Mouse (Mus musculus) neural tube, embryonic 13.5 days (tissue): ENCODE measurements around the gene Htr5b. TPM values are rescaled to one million over a fixed set of nuclear protein-coding genes. Genes with fewer than 3 reads are reported as not detected.

Source experiments
- ATAC-seq: fragments of 200-750 bp; cut with Nextera tagmentation; 2 replicates; pipeline ENCODE4 v1.8.0; 2017; ENCODE audit warnings: low read depth, mild to moderate bottlenecking, moderate TSS enrichment, moderate library complexity
- H3K27ac ChIP-seq: fragments of 300-500 bp; sonication (generic); replicated peaks from 2 replicates; pipeline ENCODE4 v1.5.1; 2015; ENCODE audit warnings: moderate library complexity, mild to moderate bottlenecking, inconsistent platforms
- H3K27me3 ChIP-seq: fragments of 300-500 bp; sonication (generic); 2 replicates; pipeline ENCODE4 v1.6.1; 2015; ENCODE audit warnings: mild to moderate bottlenecking, inconsistent platforms
- H3K36me3 ChIP-seq: fragments of 300-500 bp; sonication (generic); 2 replicates; pipeline ENCODE4 v1.6.1; 2015; ENCODE audit warnings: mild to moderate bottlenecking, inconsistent platforms
- H3K4me1 ChIP-seq: fragments of 300-500 bp; sonication (generic); replicated peaks from 2 replicates; pipeline ENCODE4 v1.6.1; 2015; ENCODE audit warnings: inconsistent platforms
- H3K4me2 ChIP-seq: fragments of 300-500 bp; sonication (generic); 2 replicates; pipeline ENCODE4 v1.6.1; 2015; ENCODE audit warnings: inconsistent platforms, mild to moderate bottlenecking, moderate library complexity
- H3K4me3 ChIP-seq: fragments of 300-500 bp; sonication (generic); 2 replicates; pipeline ENCODE4 v1.5.1; 2015; ENCODE audit warnings: mild to moderate bottlenecking, inconsistent platforms
- H3K9ac ChIP-seq: fragments of 300-500 bp; sonication (generic); 2 replicates; pipeline ENCODE4 v1.6.1; 2015; ENCODE audit warnings: moderate library complexity, mild to moderate bottlenecking, inconsistent platforms
- H3K9me3 ChIP-seq: fragments of 300-500 bp; sonication (generic); 2 replicates; pipeline ENCODE4 v1.6.1; 2016; ENCODE audit warnings: inconsistent platforms
- WGBS: fragments of 180-500 bp; shearing (Covaris S2); methylation state at CpG from one replicate; pipeline ENCODE4 v1.1.7; 2015; 5-methylcytosine and 5-hydroxymethylcytosine counted together
- polyA plus RNA-seq: library from polyadenylated mRNA; unstranded; fragments of >200 nt; fragmentation: Nextera tagmentation; extraction: Ambion mirVana; gene quantifications from 2 replicates; pipeline ENCODE4 v1.2.1, GENCODE M21; 2015

The Htr5b gene
- polyA plus RNA-seq, 1 experiment from 2014 or later = 0.13 TPM

GRCm38 (mm10) chr1:121479403-121479802 lies 48.9 kb downstream of the Htr5b start:
- WGBS = 92% methylated on average over 5 of the region's 5 CpGs
- peaks cover 73% of the 10 kb centered on the region for H3K36me3 ChIP-seq

GRCm38 (mm10) chr1:121478284-121478980 lies 49.8 kb downstream of the Htr5b start:
- Histone ChIP-seq H3K9ac (no peak overlapping the region), H3K4me2 (no peak overlapping the region), H3K9me3 (no peaks in the 10 kb centered on the region), H3K36me3 (peaks cover 72% of the 10 kb centered on the region), H3K4me1 (no peaks in the 10 kb centered on the region), H3K27me3 (no peaks in the 10 kb centered on the region), H3K4me3 (no peak overlapping the region), H3K27ac (no peak overlapping the region)
- 91% methylated on average over 12 of the region's 12 CpGs for WGBS
- ATAC-seq = no peak

More at GRCm38 (mm10) chr1:121479403-121479802, 48.9 kb downstream of the Htr5b start:
- no peak overlapping the region for H3K9ac ChIP-seq
- H3K9me3 ChIP-seq = no peaks in the 10 kb centered on the region
- H3K4me2 ChIP-seq = no peak overlapping the region
- H3K4me3 ChIP-seq = no peak overlapping the region
- ATAC-seq = no peak
- no peaks in the 10 kb centered on the region for H3K27me3 ChIP-seq
- H3K4me1 ChIP-seq = no peaks in the 10 kb centered on the region
- no peak overlapping the region for H3K27ac ChIP-seq

- 95% methylated on average over 5 of the region's 5 CpGs for WGBS
- no peak for ATAC-seq
Observed at GRCm38 (mm10) chr1:121477716-121478115, 50.5 kb downstream of the Htr5b start.

GRCm38 (mm10) chr1:121471503-121471902 lies 56.8 kb downstream of the Htr5b start:
- Histone ChIP-seq H3K4me1 (no peaks in the 10 kb centered on the region), H3K9ac (no peak overlapping the region), H3K4me3 (no peak overlapping the region), H3K36me3 (peaks cover 36% of the 10 kb centered on the region), H3K9me3 (no peaks in the 10 kb centered on the region), H3K4me2 (no peak overlapping the region), H3K27ac (no peak overlapping the region), H3K27me3 (no peaks in the 10 kb centered on the region)
- no peak for ATAC-seq
- 86% methylated on average over 5 of the region's 5 CpGs for WGBS

More at GRCm38 (mm10) chr1:121477716-121478115, 50.5 kb downstream of the Htr5b start:
- Histone ChIP-seq H3K4me1 (no peaks in the 10 kb centered on the region), H3K9me3 (no peaks in the 10 kb centered on the region), H3K27ac (no peak overlapping the region), H3K4me3 (no peak overlapping the region), H3K27me3 (no peaks in the 10 kb centered on the region), H3K9ac (no peak overlapping the region), H3K4me2 (no peak overlapping the region), H3K36me3 (peaks cover 65% of the 10 kb centered on the region)

GRCm38 (mm10) chr1:121468271-121468670 lies 60.0 kb downstream of the Htr5b start:
- Histone ChIP-seq H3K4me1 (no peaks in the 10 kb centered on the region), H3K4me2 (no peak overlapping the region), H3K36me3 (peaks cover 38% of the 10 kb centered on the region), H3K27me3 (no peaks in the 10 kb centered on the region), H3K27ac (no peak overlapping the region), H3K9me3 (no peaks in the 10 kb centered on the region), H3K4me3 (no peak overlapping the region), H3K9ac (no peak overlapping the region)
- WGBS = 72% methylated on average over 2 of the region's 2 CpGs
- ATAC-seq = no peak

- Histone ChIP-seq H3K9me3 (no peaks in the 10 kb centered on the region), H3K36me3 (peaks cover 53% of the 10 kb centered on the region)
Observed at GRCm38 (mm10) chr1:121466276-121466675, 62.0 kb downstream of the Htr5b start.

GRCm38 (mm10) chr1:121463806-121464205 lies 64.5 kb downstream of the Htr5b start:
- Histone ChIP-seq H3K9me3 (no peaks in the 10 kb centered on the region), H3K27ac (no peak overlapping the region), H3K4me3 (no peak overlapping the region), H3K27me3 (no peaks in the 10 kb centered on the region), H3K4me1 (no peaks in the 10 kb centered on the region), H3K4me2 (no peak overlapping the region), H3K36me3 (peaks cover 40% of the 10 kb centered on the region), H3K9ac (no peak overlapping the region)
- WGBS = 72% methylated on average over 7 of the region's 7 CpGs
- ATAC-seq = no peak

More at GRCm38 (mm10) chr1:121466276-121466675, 62.0 kb downstream of the Htr5b start:
- Histone ChIP-seq H3K9ac (no peak overlapping the region), H3K4me2 (no peak overlapping the region), H3K4me3 (no peak overlapping the region), H3K4me1 (no peaks in the 10 kb centered on the region), H3K27me3 (no peaks in the 10 kb centered on the region), H3K27ac (no peak overlapping the region)
- no peak for ATAC-seq
- WGBS = 81% methylated on average over 3 of the region's 3 CpGs

- H3K4me1 ChIP-seq = no peaks in the 10 kb centered on the region
- H3K27me3 ChIP-seq = no peaks in the 10 kb centered on the region
- no peak overlapping the region for H3K27ac ChIP-seq
- H3K9ac ChIP-seq = no peak overlapping the region
- 82% methylated on average over 1 of the region's 1 CpGs for WGBS
- ATAC-seq = no peak
- H3K4me3 ChIP-seq = no peak overlapping the region
- peaks cover 41% of the 10 kb centered on the region for H3K36me3 ChIP-seq
- H3K9me3 ChIP-seq = no peaks in the 10 kb centered on the region
- no peak overlapping the region for H3K4me2 ChIP-seq
Observed at GRCm38 (mm10) chr1:121462643-121463042, 65.6 kb downstream of the Htr5b start.

GRCm38 (mm10) chr1:121461895-121462294 lies 66.4 kb downstream of the Htr5b start:
- ATAC-seq = no peak
- 91% methylated on average over 7 of the region's 7 CpGs for WGBS
- Histone ChIP-seq H3K27me3 (no peaks in the 10 kb centered on the region), H3K4me2 (no peak overlapping the region), H3K9ac (no peak overlapping the region), H3K36me3 (peaks cover 42% of the 10 kb centered on the region), H3K27ac (no peak overlapping the region), H3K9me3 (no peaks in the 10 kb centered on the region), H3K4me3 (no peak overlapping the region), H3K4me1 (no peaks in the 10 kb centered on the region)

- Histone ChIP-seq H3K4me1 (no peaks in the 10 kb centered on the region), H3K36me3 (peaks cover 51% of the 10 kb centered on the region), H3K27me3 (no peaks in the 10 kb centered on the region), H3K4me3 (no peak overlapping the region), H3K4me2 (no peak overlapping the region), H3K27ac (no peak overlapping the region), H3K9ac (no peak overlapping the region), H3K9me3 (no peaks in the 10 kb centered on the region)
- 69% methylated on average over 6 of the region's 6 CpGs for WGBS
- no peak for ATAC-seq
Observed at GRCm38 (mm10) chr1:121460077-121460476, 68.2 kb downstream of the Htr5b start.

Other genes with a start within 250 kb of the Htr5b start
- gene Insig2, start 195.9 kb downstream of the Htr5b start, polyA plus RNA-seq = 42.4 and 48.6 TPM in 2 replicates
- gene Ccdc93, start 97.4 kb downstream of the Htr5b start, polyA plus RNA-seq = 9.3 and 11.6 TPM in 2 replicates
- gene Ddx18, start 39.5 kb upstream of the Htr5b start, polyA plus RNA-seq = 37.4 and 42.5 TPM in 2 replicates